Mouse (Mus musculus): ENCODE data around the gene Incenp. TPM values are rescaled to one million over a fixed set of nuclear protein-coding genes. Genes with fewer than 3 reads are reported as not detected.

The Incenp gene
- total RNA-seq, 1 experiment from 2014 or later = 32.4 TPM

Small RNAs within 50 kb of the gene (microRNA-seq; reads per million reads assigned to microRNA genes)
- gene Gm22369 (0 reads per million in 2 experiments), gene Gm24484 (0 reads per million in 2 experiments)

Other genes with a start within 250 kb of the Incenp start
- not detected in 2 replicates for gene Scgb2a2, start 52.0 kb downstream of the Incenp start, total RNA-seq (2021)
- gene Fth1, start 81.0 kb upstream of the Incenp start, total RNA-seq (2021) = 2,505 and 2,798 TPM in 2 replicates
- gene Best1, start 102.1 kb upstream of the Incenp start, total RNA-seq (2021) = 0.97 TPM in 1 of 2 replicates, not detected in the other
- 3.5 and 5.8 TPM in 2 replicates for gene Rab3il1, start 102.1 kb upstream of the Incenp start, total RNA-seq (2021)
- gene Fads3, start 142.0 kb upstream of the Incenp start, total RNA-seq (2021) = 9.5 and 15.1 TPM in 2 replicates
- 1,800 and 1,888 TPM in 2 replicates for gene Fads2, start 202.2 kb upstream of the Incenp start, total RNA-seq (2021)

All from adrenal gland, postnatal 25 days (tissue).